Mouse (Mus musculus) G1E (cell line): ENCODE measurements at regions not wholly inside any gene's neighbourhood (a gene's known extent, or its start where the extent isn't known, plus 50 kb on each side); places are given as distances from the start of the nearest gene placed in this dataset.

Experiments used
- ATAC-seq: 2 replicates; pipeline ENCODE4 v1.8.0; 2016; ENCODE audit warnings: mild to moderate bottlenecking; ENCODE audit not compliant: insufficient number of reproducible peaks, poor library complexity, low FRiP score, severe bottlenecking; ENCODE audit errors: extremely low read depth
- DNase-seq: peaks from one replicate; pipeline ENCODE4 v3.0.0; 2012; ENCODE audit warnings: low spot score
- H3K27me3 ChIP-seq: 2 replicates; pipeline ENCODE4 v1.6.1; 2012; ENCODE audit warnings: mild to moderate bottlenecking, low read length, inconsistent platforms; ENCODE audit not compliant: insufficient read depth
- H3K36me3 ChIP-seq: replicated peaks from 2 replicates; pipeline ENCODE3; 2012; ENCODE audit warnings: mild to moderate bottlenecking, inconsistent platforms
- H3K4me1 ChIP-seq: 2 replicates; pipeline ENCODE4 v1.6.1; 2012; ENCODE audit warnings: low read depth, low read length, inconsistent platforms, mixed read lengths; ENCODE audit not compliant: insufficient read depth
- H3K4me3 ChIP-seq: 2 replicates; pipeline ENCODE4 v1.5.1; 2012; ENCODE audit warnings: low read depth, mild to moderate bottlenecking, inconsistent platforms, low read length, moderate library complexity, mixed read lengths
- H3K9me3 ChIP-seq: replicated peaks from 2 replicates; pipeline ENCODE4 v1.6.1; 2012; ENCODE audit warnings: inconsistent platforms
- CTCF ChIP-seq: IDR thresholded peaks from 2 replicates; pipeline ENCODE4 v1.5.1; 2012; ENCODE audit warnings: low read depth, low read length, inconsistent platforms, mixed read lengths
- GATA1 ChIP-seq: IDR thresholded peaks from 2 replicates; pipeline ENCODE4 v1.6.1; 2012; ENCODE audit warnings: borderline replicate concordance, low read length, inconsistent platforms, mixed read lengths
- GATA2 ChIP-seq: IDR thresholded peaks from 2 replicates; pipeline ENCODE4 v1.6.1; 2012; ENCODE audit warnings: low read depth, low read length, inconsistent platforms, borderline replicate concordance
- POLR2AphosphoS5 ChIP-seq: IDR thresholded peaks from 2 replicates; pipeline ENCODE4 v1.6.1; 2012; ENCODE audit warnings: low read depth, low read length, inconsistent platforms; ENCODE audit not compliant: insufficient replicate concordance
- TAL1 ChIP-seq: conservative IDR thresholded peaks from 2 replicates; pipeline ENCODE4 v1.6.1; 2012; ENCODE audit warnings: low read depth, low read length, inconsistent platforms, mixed read lengths

DNA sequence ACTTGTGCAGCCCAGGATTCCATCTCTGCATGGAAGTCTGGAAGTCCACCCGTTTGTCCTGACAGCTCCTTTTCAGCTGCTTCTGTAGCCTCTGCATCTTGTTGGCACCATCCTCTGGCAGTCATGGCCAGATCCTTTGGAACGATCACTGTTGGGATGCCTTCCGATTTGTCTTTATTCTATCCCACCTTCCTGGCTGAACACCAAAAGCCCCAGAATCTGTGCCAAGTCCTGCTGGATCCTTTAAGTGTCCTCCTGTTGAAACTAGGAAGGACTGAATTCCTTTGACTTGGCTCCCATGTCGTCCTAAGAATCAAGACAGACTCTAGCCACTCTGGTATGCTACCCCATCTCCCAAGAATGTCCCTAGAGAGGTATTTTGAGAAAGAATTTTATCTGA is 201.3 kb downstream of the Tex36 start:
- DNase-seq (no peak), ATAC-seq (no peak)
- Histone ChIP-seq H3K9me3 (peaks cover 57% of the 10 kb centered on the region), H3K4me3 (no peak overlapping the region), H3K27me3 (no peaks in the 10 kb centered on the region), H3K4me1 (no peaks in the 10 kb centered on the region), H3K36me3 (no peaks in the 10 kb centered on the region)
- TF ChIP-seq CTCF = no peak
- no peak for TF ChIP-seq POLR2AphosphoS5
- TF ChIP-seq TAL1 = no peak
- TF ChIP-seq GATA1 = no peak
- TF ChIP-seq GATA2 = no peak

- Histone ChIP-seq H3K36me3 (no peaks in the 10 kb centered on the region), H3K4me1 (no peaks in the 10 kb centered on the region), H3K9me3 (peaks cover 61% of the 10 kb centered on the region), H3K4me3 (no peak overlapping the region), H3K27me3 (no peaks in the 10 kb centered on the region)
- ATAC-seq (no peak), DNase-seq (no peak)
- no peak for TF ChIP-seq TAL1
These were observed 213.2 kb downstream of the Tex36 start for GRCm38 (mm10) chr7:133388716-133389115.

GRCm38 (mm10) chr7:133382032-133382712 is 219.8 kb downstream of the Tex36 start:
- no peaks in the 10 kb centered on the region for H3K36me3 ChIP-seq
- no peaks in the 10 kb centered on the region for H3K4me1 ChIP-seq
- no peaks in the 10 kb centered on the region for H3K27me3 ChIP-seq
- H3K4me3 ChIP-seq = no peak overlapping the region
- no peak for DNase-seq
- peaks cover 59% of the 10 kb centered on the region for H3K9me3 ChIP-seq
- TF ChIP-seq GATA2 = no peak
- TF ChIP-seq GATA1 = no peak
- no peak for TF ChIP-seq POLR2AphosphoS5
- TF ChIP-seq TAL1 = no peak
- TF ChIP-seq CTCF = no peak
- no peak for ATAC-seq

GRCm38 (mm10) chr7:133379373-133379772 is 222.6 kb downstream of the Tex36 start:
- Histone ChIP-seq H3K36me3 (no peaks in the 10 kb centered on the region), H3K4me3 (no peak overlapping the region), H3K4me1 (no peaks in the 10 kb centered on the region), H3K27me3 (no peaks in the 10 kb centered on the region), H3K9me3 (peaks cover 50% of the 10 kb centered on the region)
- DNase-seq (no peak), ATAC-seq (no peak)
- no peak for TF ChIP-seq GATA2
- TF ChIP-seq GATA1 = no peak
- no peak for TF ChIP-seq TAL1
- no peak for TF ChIP-seq POLR2AphosphoS5
- TF ChIP-seq CTCF = no peak

GRCm38 (mm10) chr7:133378338-133378737 is 223.6 kb downstream of the Tex36 start:
- ATAC-seq (no peak), DNase-seq (no peak)
- TF ChIP-seq TAL1 = no peak
- TF ChIP-seq GATA1 = no peak
- TF ChIP-seq GATA2 = no peak
- no peak for TF ChIP-seq CTCF
- TF ChIP-seq POLR2AphosphoS5 = no peak
- peaks cover 49% of the 10 kb centered on the region for H3K9me3 ChIP-seq
- no peaks in the 10 kb centered on the region for H3K4me1 ChIP-seq
- no peaks in the 10 kb centered on the region for H3K36me3 ChIP-seq
- no peak overlapping the region for H3K4me3 ChIP-seq
- H3K27me3 ChIP-seq = no peaks in the 10 kb centered on the region

- Histone ChIP-seq H3K4me1 (no peaks in the 10 kb centered on the region), H3K36me3 (no peaks in the 10 kb centered on the region), H3K27me3 (no peaks in the 10 kb centered on the region), H3K4me3 (no peak overlapping the region), H3K9me3 (peaks cover 49% of the 10 kb centered on the region)
- TF ChIP-seq CTCF (no peak), TAL1 (no peak)
- DNase-seq (no peak), ATAC-seq (no peak)
These were observed 225.0 kb downstream of the Tex36 start for GRCm38 (mm10) chr7:133376833-133377484.

GRCm38 (mm10) chr7:133372695-133373094 is 229.3 kb downstream of the Tex36 start:
- peaks cover 39% of the 10 kb centered on the region for H3K9me3 ChIP-seq
- TF ChIP-seq TAL1 (no peak), CTCF (no peak), GATA2 (no peak), GATA1 (no peak), POLR2AphosphoS5 (no peak)
- no peaks in the 10 kb centered on the region for H3K27me3 ChIP-seq
- no peaks in the 10 kb centered on the region for H3K36me3 ChIP-seq
- ATAC-seq (no peak), DNase-seq (no peak)
- H3K4me3 ChIP-seq = no peak overlapping the region
- H3K4me1 ChIP-seq = no peaks in the 10 kb centered on the region
